Mouse (Mus musculus) midbrain, embryonic 14.5 days (tissue): Measurements from ENCODE around the gene Slc16a10. TPM values are rescaled to one million over a fixed set of nuclear protein-coding genes. Genes with fewer than 3 reads are reported as not detected.
A peak's percentile ranks its signal among the peaks of the same experiment; 100 is the strongest.
"Not testable (repeated sequence)": the region's sequence is repeated elsewhere in the genome, so short reads cannot be mapped to it uniquely, and the experiment has no call there.

Experiments
- ATAC-seq: fragments of 200-750 bp; cut with Nextera tagmentation; 2 replicates; pipeline ENCODE4 v1.8.0; 2017; ENCODE audit warnings: moderate number of reproducible peaks, moderate library complexity; ENCODE audit not compliant: low FRiP score, low TSS enrichment
- DNase-seq: peaks from one replicate; pipeline ENCODE4 v3.0.0-alpha.2; 2015
- H3K27ac ChIP-seq: fragments of 300-500 bp; sonication (generic); replicated peaks from 2 replicates; pipeline ENCODE4 v1.5.1; 2014; ENCODE audit warnings: mild to moderate bottlenecking, low read depth, low read length, moderate library complexity
- H3K27me3 ChIP-seq: fragments of 300-500 bp; sonication (generic); 2 replicates; pipeline ENCODE4 v1.6.1; 2014; ENCODE audit warnings: low read length, control low read depth, mixed read lengths; ENCODE audit not compliant: control insufficient read depth, insufficient read depth
- H3K36me3 ChIP-seq: fragments of 300-500 bp; sonication (generic); 2 replicates; pipeline ENCODE4 v1.6.1; 2014; ENCODE audit warnings: low read length, control low read depth; ENCODE audit not compliant: control insufficient read depth, insufficient read depth
- H3K4me1 ChIP-seq: fragments of 300-500 bp; sonication (generic); 2 replicates; pipeline ENCODE4 v1.6.1; 2014; ENCODE audit warnings: mild to moderate bottlenecking, antibody characterized with exemption, low read length, control low read depth; ENCODE audit not compliant: control insufficient read depth, insufficient read depth
- H3K4me2 ChIP-seq: fragments of 300-500 bp; sonication (generic); 2 replicates; pipeline ENCODE4 v1.6.1; 2014; ENCODE audit warnings: mild to moderate bottlenecking, low read length, moderate library complexity
- H3K4me3 ChIP-seq: fragments of 300-500 bp; sonication (generic); replicated peaks from 2 replicates; pipeline ENCODE4 v1.5.1; 2014; ENCODE audit warnings: low read depth, low read length
- H3K9ac ChIP-seq: fragments of 300-500 bp; sonication (generic); replicated peaks from 2 replicates; pipeline ENCODE4 v1.6.1; 2014; ENCODE audit warnings: mild to moderate bottlenecking, low read length, moderate library complexity
- H3K9me3 ChIP-seq: fragments of 300-500 bp; sonication (generic); 2 replicates; pipeline ENCODE4 v1.6.1; 2016; ENCODE audit warnings: low read length, control low read depth, mixed read lengths; ENCODE audit not compliant: control insufficient read depth
- WGBS: fragments of 180-500 bp; shearing (Covaris S2); extraction: QIAGEN DNeasy Blood & Tissue Kit; methylation state at CpG from one replicate; pipeline ENCODE4 v1.1.7; 2014; 5-methylcytosine and 5-hydroxymethylcytosine counted together
- polyA plus RNA-seq: library from polyadenylated mRNA; unstranded; fragments of >200 nt; fragmentation: Nextera tagmentation; extraction: Ambion mirVana; gene quantifications from 2 replicates; pipeline ENCODE4 v1.2.1, GENCODE M21; 2014

The Slc16a10 gene
- polyA plus RNA-seq, 1 experiment from 2014 or later, result 3.2 TPM

GRCm38 (mm10) chr10:40025560-40025959 is 116.5 kb downstream of the Slc16a10 start:
- peak overlapping the region; percentile 84; the same call in 1 of the 2 replicates for H3K27ac ChIP-seq

GRCm38 (mm10) chr10:40024554-40025428 is 117.3 kb downstream of the Slc16a10 start, which contains the start of gene Mfsd4b1:
Gene Mfsd4b1 (minus strand): TSS chr10:40025268.
- Histone ChIP-seq H3K27ac (peak within 1 kb of the TSS; percentile 84), H3K9me3 (no peaks in the 10 kb centered on the region), H3K4me3 (peak within 1 kb of the TSS; percentile 70), H3K27me3 (no peaks in the 10 kb centered on the region), H3K4me2 (peak within 1 kb of the TSS; percentile 69), H3K9ac (peak within 1 kb of the TSS; percentile 67), H3K4me1 (peaks cover 15% of the 10 kb centered on the region; the same call in 1 of the 2 replicates), H3K36me3 (no peaks in the 10 kb centered on the region)
- under 1% methylated on average over 46 of the region's 46 CpGs for WGBS
- DNase-seq, result peak; percentile 97
- ATAC-seq, result peak; percentile 95

More at GRCm38 (mm10) chr10:40025560-40025959, 116.5 kb downstream of the Slc16a10 start:
- Histone ChIP-seq H3K9me3 (no peaks in the 10 kb centered on the region), H3K36me3 (no peaks in the 10 kb centered on the region), H3K27me3 (no peaks in the 10 kb centered on the region), H3K4me2 (peak overlapping the region; percentile 69), H3K4me3 (peak overlapping the region; percentile 70), H3K9ac (no peak overlapping the region), H3K4me1 (peaks cover 15% of the 10 kb centered on the region; the same call in 1 of the 2 replicates)
- no peak for ATAC-seq
- WGBS, result 72% methylated on average over 8 of the region's 8 CpGs
- DNase-seq, result no peak

GRCm38 (mm10) chr10:40020401-40020800 is 121.7 kb downstream of the Slc16a10 start:
- H3K4me2 ChIP-seq, result no peak overlapping the region
- ATAC-seq (no peak), DNase-seq (no peak)
- H3K4me1 ChIP-seq, result peaks cover 12% of the 10 kb centered on the region; the same call in 1 of the 2 replicates
- 75% methylated on average over 2 of the region's 2 CpGs for WGBS
- no peak overlapping the region for H3K4me3 ChIP-seq
- H3K9me3 ChIP-seq, result no peaks in the 10 kb centered on the region
- no peaks in the 10 kb centered on the region for H3K36me3 ChIP-seq
- no peak overlapping the region for H3K27ac ChIP-seq
- no peak overlapping the region for H3K9ac ChIP-seq
- H3K27me3 ChIP-seq, result no peaks in the 10 kb centered on the region

GRCm38 (mm10) chr10:40019492-40019891 is 122.6 kb downstream of the Slc16a10 start:
- WGBS, result 63% methylated on average over 3 of the region's 3 CpGs
- H3K36me3 ChIP-seq, result no peaks in the 10 kb centered on the region

GRCm38 (mm10) chr10:40018261-40018860 is 123.7 kb downstream of the Slc16a10 start:
- Histone ChIP-seq H3K4me2 (no peak overlapping the region), H3K9ac (no peak overlapping the region), H3K36me3 (no peaks in the 10 kb centered on the region), H3K4me1 (no peaks in the 10 kb centered on the region), H3K27ac (no peak overlapping the region), H3K9me3 (no peaks in the 10 kb centered on the region), H3K27me3 (no peaks in the 10 kb centered on the region), H3K4me3 (no peak overlapping the region)
- WGBS, result 83% methylated on average over 5 of the region's 5 CpGs
- DNase-seq (no peak), ATAC-seq (no peak)

More at GRCm38 (mm10) chr10:40019492-40019891, 122.6 kb downstream of the Slc16a10 start:
- Histone ChIP-seq H3K4me2 (no peak overlapping the region), H3K27ac (no peak overlapping the region), H3K9ac (no peak overlapping the region), H3K4me1 (peaks cover 9% of the 10 kb centered on the region; the same call in 1 of the 2 replicates), H3K9me3 (no peaks in the 10 kb centered on the region), H3K4me3 (no peak overlapping the region), H3K27me3 (no peaks in the 10 kb centered on the region)
- no peak for ATAC-seq
- no peak for DNase-seq

- 92% methylated on average over 11 of the region's 11 CpGs for WGBS
- Histone ChIP-seq H3K27me3 (no peaks in the 10 kb centered on the region), H3K4me2 (no peak overlapping the region), H3K27ac (no peak overlapping the region), H3K4me3 (no peak overlapping the region), H3K9me3 (no peaks in the 10 kb centered on the region), H3K36me3 (no peaks in the 10 kb centered on the region), H3K9ac (no peak overlapping the region), H3K4me1 (no peaks in the 10 kb centered on the region)
- no peak for ATAC-seq
- no peak for DNase-seq
Observed at GRCm38 (mm10) chr10:40009591-40009990, 132.5 kb downstream of the Slc16a10 start.

- not testable (repeated sequence) for H3K27me3 ChIP-seq, ATAC-seq, H3K9me3 ChIP-seq, H3K27ac ChIP-seq, H3K4me3 ChIP-seq, H3K4me2 ChIP-seq, H3K9ac ChIP-seq, DNase-seq, H3K36me3 ChIP-seq, H3K4me1 ChIP-seq
- WGBS, result 75% methylated on average over 4 of the region's 4 CpGs
Observed at GRCm38 (mm10) chr10:40008847-40009246, 133.2 kb downstream of the Slc16a10 start.

- Histone ChIP-seq H3K4me3 (no peak overlapping the region), H3K9me3 (no peaks in the 10 kb centered on the region), H3K27me3 (no peaks in the 10 kb centered on the region), H3K4me1 (no peaks in the 10 kb centered on the region), H3K36me3 (no peaks in the 10 kb centered on the region), H3K4me2 (no peak overlapping the region), H3K27ac (no peak overlapping the region), H3K9ac (no peak overlapping the region)
- ATAC-seq (no peak), DNase-seq (no peak)
- 93% methylated on average over 4 of the region's 4 CpGs for WGBS
Observed at GRCm38 (mm10) chr10:40007953-40008352, 134.1 kb downstream of the Slc16a10 start.
